Mouse (Mus musculus) midbrain, embryonic 13.5 days (tissue): ENCODE data around the gene Klhl20. TPM values are rescaled to one million over a fixed set of nuclear protein-coding genes. Genes with fewer than 3 reads are reported as not detected.
A peak's percentile ranks its signal among the peaks of the same experiment; 100 is the strongest.

Experiments used
- ATAC-seq: fragments of 200-750 bp; cut with Nextera tagmentation; 2 replicates; pipeline ENCODE4 v1.8.0; 2017; ENCODE audit warnings: mild to moderate bottlenecking, moderate TSS enrichment, moderate library complexity
- H3K27ac ChIP-seq: fragments of 300-500 bp; sonication (generic); 2 replicates; pipeline ENCODE4 v1.5.1; 2015; ENCODE audit warnings: inconsistent platforms, mild to moderate bottlenecking, moderate library complexity
- H3K27me3 ChIP-seq: fragments of 300-500 bp; sonication (generic); 2 replicates; pipeline ENCODE4 v1.6.1; 2015; ENCODE audit warnings: mild to moderate bottlenecking, inconsistent platforms
- H3K36me3 ChIP-seq: fragments of 300-500 bp; sonication (generic); 2 replicates; pipeline ENCODE4 v1.6.1; 2015; ENCODE audit warnings: mild to moderate bottlenecking, inconsistent platforms
- H3K4me1 ChIP-seq: fragments of 300-500 bp; sonication (generic); replicated peaks from 2 replicates; pipeline ENCODE4 v1.6.1; 2015; ENCODE audit warnings: inconsistent platforms
- H3K4me2 ChIP-seq: fragments of 300-500 bp; sonication (generic); replicated peaks from 2 replicates; pipeline ENCODE4 v1.6.1; 2015; ENCODE audit warnings: moderate library complexity, mild to moderate bottlenecking, inconsistent platforms
- H3K4me3 ChIP-seq: fragments of 300-500 bp; sonication (generic); replicated peaks from 2 replicates; pipeline ENCODE4 v1.5.1; 2015; ENCODE audit warnings: mild to moderate bottlenecking, inconsistent platforms
- H3K9ac ChIP-seq: fragments of 300-500 bp; sonication (generic); replicated peaks from 2 replicates; pipeline ENCODE4 v1.6.1; 2015; ENCODE audit warnings: mild to moderate bottlenecking, inconsistent platforms
- H3K9me3 ChIP-seq: fragments of 300-500 bp; sonication (generic); 2 replicates; pipeline ENCODE4 v1.6.1; 2016; ENCODE audit warnings: mild to moderate bottlenecking, inconsistent platforms
- WGBS: fragments of 180-500 bp; shearing (Covaris S2); methylation state at CpG from one replicate; pipeline ENCODE4 v1.1.7; 2015; 5-methylcytosine and 5-hydroxymethylcytosine counted together
- polyA plus RNA-seq: library from polyadenylated mRNA; unstranded; fragments of >200 nt; fragmentation: Nextera tagmentation; extraction: Ambion mirVana; gene quantifications from 2 replicates; pipeline ENCODE4 v1.2.1, GENCODE M21; 2015

The Klhl20 gene
- polyA plus RNA-seq, 1 experiment from 2014 or later, result 19.5 TPM

GRCm38 (mm10) chr1:161070352-161071271 lies 60.7 kb downstream of the Klhl20 start, which contains the start of the genes Dars2 and Cenpl:
Dars2 (minus strand) TSS chr1:161070658.
Cenpl (plus strand) TSS chr1:161070713.
- Histone ChIP-seq H3K36me3 (no peaks in the 10 kb centered on the region; the same call in 1 of the 2 replicates), H3K4me3 (peak within 1 kb of the TSS; percentile 80), H3K9me3 (no peaks in the 10 kb centered on the region), H3K27ac (peak within 1 kb of the TSS; percentile 72), H3K27me3 (no peaks in the 10 kb centered on the region), H3K4me2 (peak within 1 kb of the TSS; percentile 86), H3K9ac (peak within 1 kb of the TSS; percentile 85), H3K4me1 (peaks cover 38% of the 10 kb centered on the region)
- peak; percentile 98 for ATAC-seq
- WGBS, result under 1% methylated on average over 57 of the region's 57 CpGs

GRCm38 (mm10) chr1:161063351-161063750 lies 68.0 kb downstream of the Klhl20 start:
- Histone ChIP-seq H3K27me3 (no peaks in the 10 kb centered on the region), H3K27ac (no peak overlapping the region), H3K9me3 (no peaks in the 10 kb centered on the region), H3K4me3 (no peak overlapping the region), H3K4me2 (no peak overlapping the region), H3K36me3 (peaks cover 18% of the 10 kb centered on the region), H3K4me1 (no peaks in the 10 kb centered on the region), H3K9ac (no peak overlapping the region)
- WGBS, result 83% methylated on average over 1 of the region's 1 CpGs
- no peak for ATAC-seq

- H3K9ac ChIP-seq, result no peak overlapping the region
- ATAC-seq, result no peak
- H3K4me2 ChIP-seq, result no peak overlapping the region
- H3K36me3 ChIP-seq, result peaks cover 43% of the 10 kb centered on the region
- no peak overlapping the region for H3K27ac ChIP-seq
- H3K4me1 ChIP-seq, result no peaks in the 10 kb centered on the region
- 100% methylated on average over 1 of the region's 1 CpGs for WGBS
- no peaks in the 10 kb centered on the region for H3K27me3 ChIP-seq
- no peaks in the 10 kb centered on the region for H3K9me3 ChIP-seq
- H3K4me3 ChIP-seq, result no peak overlapping the region
Observed at GRCm38 (mm10) chr1:161057164-161057563, 74.1 kb downstream of the Klhl20 start.

GRCm38 (mm10) chr1:161046972-161047371 lies 84.3 kb downstream of the Klhl20 start:
- ATAC-seq, result no peak
- Histone ChIP-seq H3K36me3 (peaks cover 65% of the 10 kb centered on the region), H3K4me2 (no peak overlapping the region), H3K9me3 (no peaks in the 10 kb centered on the region), H3K27me3 (no peaks in the 10 kb centered on the region), H3K4me3 (no peak overlapping the region), H3K4me1 (no peaks in the 10 kb centered on the region), H3K9ac (no peak overlapping the region), H3K27ac (no peak overlapping the region)
- WGBS, result 91% methylated on average over 3 of the region's 3 CpGs

- 92% methylated on average over 7 of the region's 7 CpGs for WGBS
- Histone ChIP-seq H3K4me1 (peaks cover 24% of the 10 kb centered on the region), H3K4me3 (no peak overlapping the region), H3K4me2 (no peak overlapping the region), H3K27ac (no peak overlapping the region), H3K36me3 (peaks cover 70% of the 10 kb centered on the region), H3K27me3 (no peaks in the 10 kb centered on the region), H3K9me3 (no peaks in the 10 kb centered on the region), H3K9ac (no peak overlapping the region)
- ATAC-seq, result no peak
Observed at GRCm38 (mm10) chr1:161041261-161042020, 89.9 kb downstream of the Klhl20 start.

GRCm38 (mm10) chr1:161040855-161041254 lies 90.5 kb downstream of the Klhl20 start:
- H3K36me3 ChIP-seq, result peaks cover 64% of the 10 kb centered on the region
- peaks cover 26% of the 10 kb centered on the region for H3K4me1 ChIP-seq
- H3K4me2 ChIP-seq, result no peak overlapping the region
- no peak overlapping the region for H3K9ac ChIP-seq
- no peaks in the 10 kb centered on the region for H3K9me3 ChIP-seq
- H3K4me3 ChIP-seq, result no peak overlapping the region
- no peak for ATAC-seq
- no peaks in the 10 kb centered on the region for H3K27me3 ChIP-seq
- no peak overlapping the region for H3K27ac ChIP-seq

- Histone ChIP-seq H3K4me1 (peaks cover 26% of the 10 kb centered on the region), H3K36me3 (peaks cover 59% of the 10 kb centered on the region), H3K9ac (no peak overlapping the region), H3K27ac (peak overlapping the region; percentile 41), H3K4me3 (no peak overlapping the region), H3K9me3 (no peaks in the 10 kb centered on the region), H3K27me3 (no peaks in the 10 kb centered on the region), H3K4me2 (no peak overlapping the region)
- ATAC-seq, result no peak
- WGBS, result 67% methylated on average over 1 of the region's 1 CpGs
Observed at GRCm38 (mm10) chr1:161040426-161040770, 90.9 kb downstream of the Klhl20 start.

GRCm38 (mm10) chr1:161039741-161040425 lies 91.4 kb downstream of the Klhl20 start:
- Histone ChIP-seq H3K4me1 (peaks cover 26% of the 10 kb centered on the region), H3K27ac (peak overlapping the region; percentile 41), H3K4me2 (no peak overlapping the region), H3K9ac (no peak overlapping the region), H3K4me3 (no peak overlapping the region), H3K27me3 (no peaks in the 10 kb centered on the region), H3K36me3 (peaks cover 54% of the 10 kb centered on the region), H3K9me3 (no peaks in the 10 kb centered on the region)
- 11% methylated on average over 3 of the region's 3 CpGs for WGBS
- ATAC-seq, result peak; percentile 34

- ATAC-seq, result no peak
- Histone ChIP-seq H3K4me3 (no peak overlapping the region), H3K4me1 (peaks cover 26% of the 10 kb centered on the region), H3K36me3 (peaks cover 47% of the 10 kb centered on the region), H3K27ac (peak overlapping the region; percentile 41), H3K9ac (no peak overlapping the region), H3K4me2 (no peak overlapping the region), H3K9me3 (no peaks in the 10 kb centered on the region), H3K27me3 (no peaks in the 10 kb centered on the region)
- 10% methylated on average over 3 of the region's 3 CpGs for WGBS
Observed at GRCm38 (mm10) chr1:161038968-161039721, 92.2 kb downstream of the Klhl20 start.
